Mouse (Mus musculus) G1E (cell line): ENCODE data around the gene Ccdc141.

ENCODE experiments used
- CTCF ChIP-seq: IDR thresholded peaks from 2 replicates; pipeline ENCODE4 v1.5.1; 2012; ENCODE audit warnings: low read depth, low read length, inconsistent platforms, mixed read lengths
- GATA1 ChIP-seq: IDR thresholded peaks from 2 replicates; pipeline ENCODE4 v1.6.1; 2012; ENCODE audit warnings: borderline replicate concordance, low read length, inconsistent platforms, mixed read lengths
- POLR2AphosphoS5 ChIP-seq: IDR thresholded peaks from 2 replicates; pipeline ENCODE4 v1.6.1; 2012; ENCODE audit warnings: low read depth, low read length, inconsistent platforms; ENCODE audit not compliant: insufficient replicate concordance

DNA sequence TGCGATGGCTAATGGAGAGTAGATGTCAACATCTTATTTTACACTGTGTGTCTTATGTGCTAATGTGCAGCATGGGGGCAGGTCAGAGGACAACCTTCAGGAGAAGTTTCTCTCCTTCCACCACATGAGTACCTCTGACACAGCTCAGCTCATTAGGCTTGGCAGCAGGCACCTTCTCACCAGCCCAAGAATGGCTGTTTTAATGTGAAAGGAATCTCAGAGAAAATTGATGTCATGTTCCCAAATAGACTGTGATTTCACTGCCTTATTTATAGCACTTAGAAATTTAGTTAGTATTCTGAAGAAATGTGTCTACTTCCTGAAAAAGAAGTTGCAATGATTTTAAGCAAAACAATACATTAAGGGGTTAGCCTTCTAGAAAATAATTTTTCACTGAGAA, 31.5 kb upstream of the Ccdc141 start:
- no peak for TF ChIP-seq POLR2AphosphoS5
- no peak for TF ChIP-seq CTCF
- TF ChIP-seq GATA1 = no peak
